Mouse (Mus musculus): ENCODE data around the gene Syt15.

The Syt15 gene

DNA sequence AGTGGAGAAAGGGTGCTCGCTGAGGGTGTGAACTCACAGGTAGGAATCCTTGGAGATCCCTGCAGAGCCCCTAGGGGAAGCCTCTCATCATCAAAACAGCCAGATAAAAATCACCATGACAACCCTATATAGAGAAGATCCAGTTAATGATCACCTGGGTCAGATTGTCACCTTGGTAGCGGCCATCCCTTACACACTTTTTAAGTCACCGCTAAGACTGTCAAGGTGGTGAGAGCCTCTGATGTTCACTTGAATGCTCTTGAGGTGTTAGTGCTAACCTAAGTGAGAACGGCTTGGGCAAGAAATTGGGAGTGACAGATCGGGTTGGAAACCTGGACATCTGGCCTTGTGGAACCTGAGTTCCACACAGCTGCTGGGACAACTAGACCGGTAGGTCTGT, at the start of gene Syt15:
TSS of gene Syt15 (plus strand) at position 301 of the 400 bp plus-strand sequence.
- no peak for DNase-seq (ENCODE audit: low spot score)

DNA sequence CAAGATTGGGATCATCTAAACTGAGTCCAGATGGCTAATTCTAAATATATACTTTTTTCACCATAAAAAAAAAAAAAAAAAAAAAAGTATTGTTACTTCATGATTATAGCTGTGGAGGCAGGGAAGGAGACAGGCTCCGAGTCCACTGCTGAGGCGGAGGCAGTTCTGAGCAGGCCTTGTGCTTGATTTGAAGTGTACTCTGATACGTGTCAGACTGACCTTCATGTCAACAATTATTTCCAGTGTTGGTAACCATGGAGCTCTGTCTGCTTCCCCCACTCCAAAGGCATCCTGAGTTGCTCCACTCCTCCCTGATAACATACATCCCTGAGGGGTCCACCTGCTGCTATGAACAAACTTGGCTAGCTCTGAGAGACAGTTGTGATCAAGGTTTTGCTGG, 48.3 kb upstream of the Syt15 start:
- no peak for DNase-seq (ENCODE audit: low spot score)

DNA sequence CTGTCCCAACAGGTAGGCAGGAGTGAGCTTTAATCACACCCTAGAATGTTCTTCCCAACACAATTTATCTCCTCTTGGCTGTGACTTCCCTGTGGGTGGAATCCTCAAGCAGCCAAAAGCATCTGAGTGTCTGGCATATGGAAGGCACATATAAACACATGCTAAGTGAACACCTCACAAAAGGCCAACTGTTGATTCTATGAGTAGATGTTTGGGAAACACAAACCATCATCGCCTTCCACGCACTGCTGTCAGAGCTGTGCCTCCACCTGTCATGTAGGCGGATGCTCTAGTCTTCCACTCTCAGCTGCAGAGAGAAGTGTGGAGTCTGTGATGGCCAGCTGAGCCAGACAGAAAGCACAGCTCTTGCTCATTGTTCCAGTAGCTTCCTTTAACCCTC, 40.0 kb upstream of the Syt15 start:
- DNase-seq (ENCODE audit: low spot score) = no peak

DNA sequence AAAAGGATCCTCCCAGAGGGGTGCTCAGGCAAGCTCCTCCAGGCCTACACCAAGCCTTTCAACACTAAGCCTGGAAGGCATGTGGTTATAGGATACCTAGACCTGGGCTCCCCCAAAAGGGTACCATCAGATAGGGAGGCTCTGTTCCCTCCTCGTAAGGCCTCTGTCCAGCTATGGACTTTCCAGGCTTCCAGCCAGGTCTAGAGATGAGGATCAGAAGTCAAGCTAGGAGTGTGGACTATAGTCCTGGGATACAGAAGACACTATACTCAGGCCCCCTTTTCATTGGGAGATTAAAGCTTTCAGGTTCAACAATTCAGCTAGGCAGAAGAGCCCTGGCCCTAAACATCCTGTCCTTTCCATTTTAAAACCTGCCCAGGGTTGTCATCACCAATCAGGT, 36.3 kb upstream of the Syt15 start:
- DNase-seq (ENCODE audit: low spot score) = no peak

DNA sequence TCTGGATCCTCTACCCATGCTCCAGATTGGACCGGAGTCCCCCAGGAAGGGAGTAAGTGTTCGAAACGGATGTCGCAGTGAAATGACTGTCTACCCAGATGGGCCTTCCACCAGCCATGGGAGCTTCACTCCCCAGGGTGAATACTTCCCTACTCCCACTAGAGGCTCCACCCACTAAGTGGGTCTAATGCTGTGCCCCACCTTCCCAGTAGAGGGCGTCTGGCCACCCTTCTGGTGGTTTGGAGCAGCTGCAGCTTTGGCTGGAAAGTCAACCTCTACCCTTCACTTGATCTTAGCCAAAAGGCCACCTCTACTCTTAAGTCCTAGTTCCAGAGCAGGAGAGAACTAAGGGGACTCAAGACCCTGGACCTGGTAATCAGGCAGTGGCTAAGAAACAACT, 30.8 kb upstream of the Syt15 start:
- DNase-seq (ENCODE audit: low spot score) = peak; percentile 76

DNA sequence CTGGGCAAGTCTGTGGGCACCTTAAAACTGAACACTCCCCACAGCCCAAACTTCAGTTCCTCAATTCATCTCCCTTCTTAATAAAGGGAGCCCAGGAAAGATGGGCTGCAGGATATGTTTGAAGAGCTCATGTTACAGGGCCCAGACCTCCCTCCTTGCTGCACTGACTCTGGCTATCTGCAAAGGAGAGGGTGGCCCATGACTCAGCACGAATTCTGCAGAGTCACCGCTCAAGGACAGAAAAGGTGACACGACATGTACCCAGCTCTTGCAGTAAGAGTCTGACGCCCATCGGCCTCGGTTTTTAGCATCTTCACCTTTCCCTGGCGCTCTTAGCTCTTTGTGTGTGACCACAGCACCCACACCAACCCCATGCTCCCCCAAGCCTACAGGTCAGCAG, 29.0 kb upstream of the Syt15 start:
- DNase-seq (ENCODE audit: low spot score) = no peak

DNA sequence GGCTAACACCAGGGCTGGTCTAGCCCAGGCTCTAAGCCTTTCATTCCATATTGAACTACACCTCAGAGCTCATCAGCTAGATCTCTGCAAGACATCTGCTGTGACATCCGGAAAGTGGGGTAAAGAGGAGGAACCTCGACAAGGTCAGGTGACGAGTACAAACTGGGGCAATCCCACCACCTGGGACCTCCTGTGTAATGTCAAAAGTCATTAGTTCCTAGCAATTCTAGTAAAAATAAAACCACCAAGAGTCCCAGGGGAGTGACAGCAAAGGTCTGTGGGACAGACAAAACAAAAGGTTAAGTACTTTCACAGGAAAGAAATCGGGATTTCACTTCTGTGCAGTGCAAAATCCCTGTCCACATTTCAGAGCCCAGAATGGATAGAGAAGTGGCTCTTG, 25.5 kb upstream of the Syt15 start:
- no peak for DNase-seq (ENCODE audit: low spot score)

DNA sequence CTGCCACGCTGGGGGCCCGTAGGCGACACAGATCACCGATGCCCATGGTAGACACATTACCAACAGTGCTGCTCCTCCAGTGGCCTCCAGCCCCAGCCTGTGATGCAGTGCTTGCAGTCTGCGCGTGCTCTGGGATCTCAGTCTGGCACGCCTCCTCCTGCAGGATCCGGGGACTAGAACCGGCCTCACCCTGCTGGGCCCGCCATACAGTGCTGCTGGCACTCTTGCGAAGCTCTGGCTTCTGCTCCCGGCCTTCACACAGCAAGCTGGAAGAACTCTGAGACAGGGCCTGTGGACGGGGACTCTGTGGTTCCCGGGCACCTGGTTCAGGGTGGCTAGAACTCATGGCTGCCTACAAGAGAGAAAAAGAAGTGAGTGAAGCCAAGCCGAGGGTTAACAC, 23.9 kb upstream of the Syt15 start:
- DNase-seq (ENCODE audit: low spot score) = no peak

DNA sequence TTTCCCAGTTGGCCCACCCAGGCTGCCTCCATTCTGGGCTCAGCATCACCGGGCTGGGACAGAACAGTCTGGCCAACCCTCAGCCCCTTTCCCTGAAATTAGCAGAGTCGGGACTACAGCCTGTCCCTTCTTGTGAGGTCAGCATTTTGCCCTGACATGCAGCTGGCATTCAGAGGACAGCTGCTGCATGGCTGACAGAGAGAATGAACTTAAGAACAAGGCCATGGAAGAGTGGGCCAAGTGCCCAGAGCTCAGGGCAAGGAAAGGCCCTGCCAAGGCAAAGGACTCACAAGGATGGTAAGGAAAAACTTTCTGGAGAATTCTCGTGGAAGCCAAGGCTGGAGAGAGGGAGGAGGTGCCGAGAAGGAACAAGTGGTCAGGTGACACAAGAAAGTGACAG, 22.7 kb upstream of the Syt15 start:
- no peak for DNase-seq (ENCODE audit: low spot score)

DNA sequence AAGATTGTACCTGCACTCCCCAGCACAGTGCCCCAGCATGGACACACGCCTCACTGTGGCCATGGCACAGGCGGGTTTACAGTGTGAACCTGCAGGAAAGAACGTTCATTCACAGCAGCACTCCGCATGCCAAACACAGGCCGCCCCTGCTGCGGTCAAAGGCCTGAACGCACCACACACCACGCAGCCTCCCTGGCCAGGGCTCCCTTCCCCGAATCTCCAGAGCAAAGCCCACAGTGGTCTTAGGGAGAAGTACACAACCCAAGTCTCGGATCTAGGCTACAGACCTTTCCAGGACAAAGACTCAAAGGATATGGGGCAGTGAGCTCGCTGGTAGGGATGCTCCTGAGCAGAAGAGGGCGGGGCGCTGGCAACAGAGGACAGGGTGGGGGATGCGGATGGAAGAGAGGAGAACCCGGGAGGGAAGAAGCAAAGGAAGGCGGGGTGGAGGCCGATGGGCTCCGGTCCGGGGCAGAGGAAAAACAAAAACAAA, 18.6 kb upstream of the Syt15 start:
- no peak for DNase-seq (ENCODE audit: low spot score)

DNA sequence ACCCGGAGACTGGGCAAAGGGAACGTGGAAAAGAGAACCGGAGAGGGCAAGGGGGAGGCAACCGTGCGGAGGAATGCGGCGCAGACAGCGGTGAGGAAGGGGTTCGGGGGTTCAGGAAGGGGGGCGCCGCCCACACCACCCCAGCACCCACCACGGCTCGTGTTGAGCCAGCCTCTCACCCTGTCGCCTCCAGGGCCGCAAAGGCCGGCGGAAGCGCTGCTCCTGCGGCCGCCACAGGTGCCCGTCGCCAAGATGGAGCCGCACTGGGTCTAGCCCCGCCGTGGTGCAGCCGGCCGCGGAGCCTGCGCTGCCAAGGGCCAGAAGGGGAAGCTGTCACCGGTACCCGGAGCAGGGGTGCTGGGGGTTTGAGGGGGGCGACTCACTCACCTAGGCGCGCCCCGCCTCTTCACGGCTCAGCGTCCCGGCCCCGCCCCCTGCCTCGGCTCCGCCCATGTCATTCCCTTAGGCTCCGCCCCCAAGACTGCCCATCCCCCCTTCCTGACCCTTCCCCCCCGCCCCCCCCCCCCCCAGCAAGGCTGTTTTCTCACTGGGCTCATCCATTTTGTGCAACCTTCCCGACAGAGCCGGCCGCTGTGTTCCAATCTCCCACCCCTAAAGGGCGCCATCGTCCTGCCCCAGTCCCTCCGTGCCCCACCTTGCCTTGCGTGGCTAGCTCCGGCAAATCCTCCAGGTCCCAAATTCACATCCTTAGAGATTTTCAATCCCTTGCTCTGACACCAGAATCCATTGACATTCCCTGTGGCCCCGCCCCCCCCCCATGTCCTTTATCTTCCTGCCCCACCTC, 18.0 kb upstream of the Syt15 start, which contains the start of gene Gprin2:
TSS of gene Gprin2 (minus strand) at position 423 of the 805 bp plus-strand sequence.
- no peak for DNase-seq (ENCODE audit: low spot score)

DNA sequence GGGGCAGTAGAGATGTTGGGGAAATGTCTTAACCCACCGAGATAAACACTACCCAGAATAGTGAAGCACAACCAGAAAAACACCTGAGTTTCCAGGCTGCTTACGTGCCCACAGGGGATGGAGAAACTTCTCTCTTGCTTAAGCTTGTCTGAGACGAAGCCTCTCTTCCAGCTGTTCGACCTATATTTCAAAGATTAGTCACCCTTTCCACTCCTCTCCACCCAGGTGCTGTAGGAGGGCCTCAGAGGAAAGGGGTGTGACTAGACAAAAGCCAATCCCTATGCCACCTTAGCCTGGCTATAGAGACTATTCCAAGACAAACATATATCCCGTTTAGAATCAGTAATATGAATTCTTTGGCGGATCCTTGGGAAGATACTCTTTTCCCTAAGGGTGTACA, 11.4 kb upstream of the Syt15 start:
- DNase-seq (ENCODE audit: low spot score) = no peak

DNA sequence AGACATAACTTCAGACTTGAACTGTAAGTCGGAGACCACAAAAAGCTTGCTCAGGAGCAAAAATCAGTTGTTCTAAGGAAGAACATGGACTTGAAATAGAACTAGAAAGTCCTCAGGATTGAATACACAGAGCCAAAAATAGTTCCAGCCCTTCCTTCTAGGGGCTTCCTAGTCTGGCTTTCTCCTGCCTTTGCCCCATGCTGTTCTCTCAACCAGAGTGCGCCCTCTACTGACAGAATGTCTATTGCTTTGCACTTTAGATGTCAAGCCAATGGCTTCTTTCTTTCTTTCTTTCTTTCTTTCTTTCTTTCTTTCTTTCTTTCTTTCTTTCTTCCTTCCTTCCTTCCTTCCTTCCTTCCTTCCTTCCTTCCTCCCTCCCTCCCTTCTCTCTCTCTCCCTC, 10.7 kb upstream of the Syt15 start:
- peak; percentile 45 for DNase-seq (ENCODE audit: low spot score)

DNA sequence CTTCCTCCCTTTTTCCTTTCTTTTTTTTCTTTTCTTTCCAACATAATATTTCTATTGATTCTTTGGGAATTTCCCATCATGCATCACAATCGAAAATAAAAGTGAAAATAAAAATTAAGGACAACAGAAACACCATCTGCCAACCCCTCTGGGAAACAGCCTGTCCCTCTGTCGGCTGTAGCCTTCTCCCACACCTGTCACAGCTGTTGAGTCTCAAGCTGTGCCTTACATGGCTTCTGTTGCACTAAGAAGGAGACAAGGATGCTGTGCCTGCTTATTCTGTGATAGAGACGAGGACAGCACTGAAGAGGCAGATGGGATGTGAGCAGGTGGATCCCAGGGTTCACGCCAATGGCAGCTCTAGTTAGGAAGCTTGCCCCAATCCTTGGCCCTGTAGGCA, 10.3 kb upstream of the Syt15 start:
- DNase-seq (ENCODE audit: low spot score) = no peak

DNA sequence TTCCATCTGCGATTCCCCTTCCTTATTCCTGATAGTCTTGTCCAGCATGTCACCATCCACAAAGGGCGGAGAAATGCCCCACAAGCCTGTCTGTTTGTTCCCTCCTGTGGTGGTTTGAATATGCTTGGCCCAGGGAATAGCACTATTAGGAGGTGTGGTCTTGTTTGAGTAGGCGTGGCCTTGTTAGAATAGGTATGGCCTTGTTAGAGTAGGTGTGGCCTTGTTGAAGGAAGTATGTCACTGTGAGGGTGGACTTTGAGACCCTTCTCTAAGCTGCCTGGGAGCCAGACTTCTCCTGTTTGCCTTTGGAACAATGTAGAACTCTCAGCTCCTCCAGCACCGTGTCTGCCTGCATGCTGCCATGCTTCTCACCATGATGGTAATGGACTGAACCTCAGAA, 9.5 kb upstream of the Syt15 start:
- DNase-seq (ENCODE audit: low spot score) = no peak

DNA sequence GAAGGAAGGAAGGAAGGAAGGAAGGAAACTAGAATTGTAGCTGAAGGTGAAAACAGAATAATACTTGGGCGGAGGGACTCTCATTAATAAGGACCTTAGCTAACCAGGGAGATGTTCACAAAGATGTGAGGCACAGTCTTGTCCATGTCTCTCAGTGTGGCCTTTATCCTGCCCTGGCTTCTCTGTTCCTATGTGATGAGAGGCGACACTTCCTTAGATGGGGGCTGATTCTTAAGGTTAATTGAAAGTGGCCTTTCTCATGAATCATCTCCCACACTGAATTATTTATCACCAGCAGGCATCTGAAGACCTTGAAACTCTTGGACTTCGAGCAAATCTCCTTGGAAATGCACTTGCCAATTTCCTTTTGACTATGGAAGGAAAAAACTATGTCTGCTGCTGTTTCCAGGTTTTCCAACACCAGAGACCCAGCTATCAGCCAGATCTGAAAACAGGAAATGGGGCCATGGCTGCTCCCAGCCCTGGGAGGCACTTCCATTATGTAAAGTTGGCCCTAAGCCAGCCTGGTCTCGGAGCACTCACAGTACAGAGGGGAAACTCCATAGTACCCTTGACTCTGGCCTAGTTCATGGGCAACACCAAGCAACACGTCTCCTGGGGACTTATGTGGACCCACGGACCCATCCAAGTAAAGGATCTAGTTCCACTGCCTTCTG, 3.8 kb upstream of the Syt15 start:
- peak; percentile 64 for DNase-seq (ENCODE audit: low spot score)

DNA sequence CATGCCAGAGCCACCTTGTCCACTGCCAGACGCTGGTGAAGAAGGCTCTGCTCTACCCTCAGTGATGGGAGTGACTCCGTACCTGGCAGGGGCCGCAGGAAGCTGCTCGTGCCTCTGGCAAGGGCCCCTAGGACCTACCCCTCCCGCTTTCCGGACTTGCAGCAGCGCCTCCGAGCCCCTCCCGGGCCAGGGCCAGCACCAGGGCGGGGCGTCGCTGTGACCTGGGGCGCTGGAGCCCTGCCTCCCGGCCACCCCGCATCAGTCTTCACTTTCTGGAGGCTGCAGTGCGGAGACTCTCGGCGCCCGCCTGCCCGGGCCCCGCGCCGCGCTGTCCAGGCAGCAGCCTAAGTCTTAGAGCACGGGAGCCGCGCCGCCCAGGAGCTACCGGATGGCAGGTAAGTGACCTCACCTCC, 397 bp downstream of the Syt15 start:
- no peak for DNase-seq (ENCODE audit: low spot score)

DNA sequence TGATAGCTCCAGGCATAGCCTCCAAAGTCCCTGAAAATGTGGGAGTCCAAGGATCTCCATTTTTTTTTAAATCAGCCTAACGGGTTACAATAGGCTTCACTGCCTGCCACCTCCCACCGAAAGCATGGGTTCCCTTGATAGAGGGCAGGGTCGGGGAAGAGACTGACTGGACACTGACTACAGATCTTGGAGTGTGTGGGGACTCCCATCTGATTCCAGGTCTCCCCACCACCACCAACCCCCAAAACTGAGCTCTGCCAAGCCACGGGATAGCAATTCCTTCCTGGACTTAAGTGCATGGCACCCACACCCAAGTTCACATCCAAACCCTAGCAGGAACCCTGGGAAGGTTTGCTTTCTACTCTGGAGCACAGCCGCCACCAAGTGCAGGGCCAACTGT, 1.0 kb downstream of the Syt15 start:
- no peak for DNase-seq (ENCODE audit: low spot score)

DNA sequence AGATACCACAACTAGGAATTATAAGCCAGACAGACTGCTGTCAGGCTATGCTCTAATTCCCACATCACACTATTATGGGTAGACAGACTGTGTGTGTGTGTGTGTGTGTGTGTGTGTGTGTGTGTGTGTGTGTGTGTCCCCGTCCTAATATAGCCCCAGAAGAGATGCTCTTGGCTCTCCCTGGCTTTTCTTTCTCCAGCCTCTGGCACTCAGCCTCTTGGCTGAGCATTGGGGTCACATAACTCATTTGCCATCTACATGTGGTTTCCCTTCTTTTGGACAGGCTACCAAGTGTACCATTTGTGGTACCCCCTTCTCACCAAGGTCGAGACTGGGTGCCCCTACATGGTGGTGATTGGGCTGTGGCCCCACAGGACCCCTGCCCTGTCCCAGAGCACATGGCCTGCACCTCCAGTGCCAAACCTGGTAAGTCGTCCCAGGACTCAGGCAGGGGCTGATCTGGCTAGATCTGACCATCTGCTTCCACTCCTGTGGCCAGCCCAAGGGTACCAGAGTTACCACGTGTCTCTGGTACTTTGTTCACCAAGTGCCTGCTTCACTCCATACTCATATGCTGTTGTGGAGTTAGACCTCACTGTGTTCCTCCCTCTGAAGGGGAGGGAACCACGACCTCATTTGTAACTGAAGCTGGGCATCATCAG, 2.2 kb downstream of the Syt15 start:
- no peak for DNase-seq (ENCODE audit: low spot score)

DNA sequence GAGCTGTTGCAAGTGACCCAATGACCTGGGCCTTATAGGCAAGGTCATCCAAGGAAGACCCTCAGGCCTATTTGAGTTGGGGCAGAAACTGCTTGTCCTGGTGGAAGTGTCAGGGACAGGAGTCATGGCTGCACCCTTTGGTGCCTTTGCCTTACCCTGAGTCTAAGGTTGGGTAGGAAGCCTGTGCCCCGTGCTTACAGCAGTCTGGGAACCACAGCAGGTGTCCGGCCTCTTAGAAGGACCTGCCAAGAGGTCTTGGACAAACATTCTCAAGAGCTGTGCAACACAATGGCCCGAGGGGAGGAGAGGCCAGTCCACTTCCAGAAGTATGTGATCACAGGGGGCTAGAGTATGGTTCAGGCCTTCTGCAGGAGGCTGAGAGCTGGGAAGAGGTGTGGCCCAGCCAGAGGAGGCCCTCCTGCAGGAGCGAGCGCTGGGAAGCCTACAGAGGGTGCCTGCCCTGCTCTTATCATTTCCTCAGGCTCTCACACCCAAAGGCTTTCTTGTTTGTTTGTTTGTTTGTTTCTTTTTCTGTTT, 4.0 kb downstream of the Syt15 start:
- peak; percentile 74 for DNase-seq (ENCODE audit: low spot score)

DNA sequence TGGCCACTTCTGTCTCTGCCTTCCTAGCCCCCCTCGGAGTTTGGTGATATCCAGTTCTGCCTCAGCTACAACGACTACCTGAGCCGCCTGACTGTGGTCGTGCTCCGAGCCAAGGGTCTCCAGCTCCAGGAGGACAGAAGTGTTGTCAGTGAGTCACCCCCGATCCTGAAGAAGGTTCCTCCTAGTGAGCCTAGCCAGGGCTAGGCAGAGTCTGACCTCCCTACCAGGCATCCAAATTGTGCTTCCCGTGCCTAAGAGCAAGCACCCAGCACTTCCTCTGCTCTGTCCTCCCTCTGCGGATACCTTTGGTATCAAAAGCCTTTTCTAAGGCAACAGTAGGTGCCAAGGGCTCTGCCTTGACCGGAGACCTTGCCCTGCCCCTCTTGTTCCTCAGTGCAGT, 6.6 kb downstream of the Syt15 start:
- DNase-seq (ENCODE audit: low spot score) = no peak

DNA sequence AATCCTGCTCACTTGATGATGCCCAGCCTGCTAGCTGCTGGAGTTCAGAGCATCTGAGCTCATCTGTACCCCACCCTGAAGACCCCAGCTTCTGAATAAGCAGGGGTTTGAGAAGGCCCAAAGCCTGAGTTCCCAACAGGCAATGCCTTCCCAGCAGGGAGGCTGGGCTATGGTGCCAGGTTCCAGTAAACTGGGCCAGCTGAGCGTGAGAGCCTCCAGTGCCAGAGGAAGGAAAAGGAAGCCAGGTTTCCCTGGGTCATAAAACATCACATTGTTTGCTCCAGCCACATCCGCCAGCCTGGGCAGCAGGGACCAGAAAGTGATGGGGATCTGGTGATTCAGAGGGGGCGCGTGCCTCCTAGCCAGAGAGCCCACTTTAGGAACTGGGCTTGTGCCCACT, 7.2 kb downstream of the Syt15 start:
- no peak for DNase-seq (ENCODE audit: low spot score)

DNA sequence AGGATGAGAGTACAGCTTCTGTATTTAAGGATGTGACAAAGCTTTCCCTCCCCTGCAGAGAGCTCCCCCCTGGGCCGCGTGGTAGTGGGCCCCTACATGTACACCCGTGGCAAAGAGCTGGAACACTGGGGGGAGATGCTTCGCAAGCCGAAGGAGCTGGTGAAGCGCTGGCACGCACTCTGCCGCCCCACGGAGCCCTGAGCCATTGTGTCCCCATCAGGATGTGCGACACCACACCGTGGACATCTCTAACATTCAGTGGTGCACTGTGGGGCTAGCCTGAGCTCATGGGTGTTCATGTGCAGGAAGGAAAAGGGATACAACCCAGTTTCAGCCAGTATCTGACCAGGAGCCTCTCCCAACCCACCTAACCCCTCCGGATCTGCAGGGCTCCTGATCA, 8.6 kb downstream of the Syt15 start:
- no peak for DNase-seq (ENCODE audit: low spot score)
